Mouse (Mus musculus) v-Abl transformed pro-B cells (cell line): ENCODE data around the gene Erp29.
"Not testable (repeated sequence)": the region's sequence is repeated elsewhere in the genome, so short reads cannot be mapped to it uniquely, and the experiment has no call there.

ENCODE experiments used
- in situ Hi-C, 2 experiments: fragments of 400-800 bp; cut with MboI; formaldehyde crosslinking; loops; one replicate each; pipeline ENCODE4 v1.15.1; 2025; ENCODE audit not compliant: unreplicated experiment in 2 of 2

The Erp29 gene

GRCm38 (mm10) chr5:121452026-121452869 is at the start of gene Erp29:
Gene Erp29 (minus strand): TSS chr5:121452506.
- in situ Hi-C loops = loop anchor here in 1 of 2 experiments (5.0 kb wide), 1 partner anchor 155 kb away; no protein-coding TSS in a partner anchor

GRCm38 (mm10) chr5:121501424-121501996 is 49.2 kb upstream of the Erp29 start:
- in situ Hi-C loops = not testable (repeated sequence)

GRCm38 (mm10) chr5:121500719-121501118 is 48.4 kb upstream of the Erp29 start:
- in situ Hi-C loops = no loop called here

GRCm38 (mm10) chr5:121493305-121493704 is 41.0 kb upstream of the Erp29 start:
- in situ Hi-C loops = loop anchor here in 1 of 2 experiments (25.0 kb wide), 1 partner anchor 569 kb away; the partner anchor contains the start of gene Cux2

- in situ Hi-C loops = loop anchor here in 1 of 2 experiments (25.0 kb wide), 1 partner anchor 578 kb away; the partner anchor contains the start of gene Cux2
These were observed 32.5 kb upstream of the Erp29 start for GRCm38 (mm10) chr5:121484801-121485200.

GRCm38 (mm10) chr5:121477680-121478079 is 25.4 kb upstream of the Erp29 start:
- in situ Hi-C loops = loop anchor here (5.0 to 25.0 kb wide), 3 partner anchors 35 to 585 kb away; partner anchors contain the start of genes Cux2 (in 1 of the 2) and Rpl6 (in 1 of the 2)

GRCm38 (mm10) chr5:121476040-121476439 is 23.7 kb upstream of the Erp29 start:
- in situ Hi-C loops = loop anchor here (5.0 to 25.0 kb wide), 3 partner anchors 34 to 586 kb away; partner anchors contain the start of genes Cux2 (in 1 of the 2) and Rpl6 (in 1 of the 2)

- in situ Hi-C loops = loop anchor here (5.0 to 25.0 kb wide), 3 partner anchors 32 to 588 kb away; partner anchors contain the start of genes Cux2 (in 1 of the 2) and Rpl6 (in 1 of the 2)
These were observed 22.3 kb upstream of the Erp29 start for GRCm38 (mm10) chr5:121474610-121475009.

GRCm38 (mm10) chr5:121472411-121472810 is 20.1 kb upstream of the Erp29 start:
- in situ Hi-C loops = loop anchor here in 1 of 2 experiments (10.0 kb wide), 1 partner anchor 268 kb away; the partner anchor contains the start of gene Rpl6

GRCm38 (mm10) chr5:121469566-121469965 is 17.3 kb upstream of the Erp29 start:
- in situ Hi-C loops = no loop called here

GRCm38 (mm10) chr5:121463601-121464250 is 11.4 kb upstream of the Erp29 start:
- in situ Hi-C loops = no loop called here

GRCm38 (mm10) chr5:121462967-121463366 is 10.7 kb upstream of the Erp29 start:
- in situ Hi-C loops = no loop called here

GRCm38 (mm10) chr5:121462171-121462502 is 9.8 kb upstream of the Erp29 start:
- in situ Hi-C loops = no loop called here

- in situ Hi-C loops = no loop called here
These were observed 9.2 kb upstream of the Erp29 start for GRCm38 (mm10) chr5:121461339-121462170.

- in situ Hi-C loops = no loop called here
These were observed 3.4 kb upstream of the Erp29 start for GRCm38 (mm10) chr5:121455510-121456265.

- in situ Hi-C loops = loop anchor here in 1 of 2 experiments (5.0 kb wide), 1 partner anchor 153 kb away; no protein-coding TSS in a partner anchor
These were observed 2.1 kb upstream of the Erp29 start for GRCm38 (mm10) chr5:121454503-121454782.

GRCm38 (mm10) chr5:121453743-121454502 is 1.6 kb upstream of the Erp29 start:
- in situ Hi-C loops = loop anchor here in 1 of 2 experiments (5.0 kb wide), 1 partner anchor 153 kb away; no protein-coding TSS in a partner anchor

- in situ Hi-C loops = loop anchor here in 1 of 2 experiments (5.0 kb wide), 1 partner anchor 154 kb away; no protein-coding TSS in a partner anchor
These were observed 600 bp upstream of the Erp29 start for GRCm38 (mm10) chr5:121452906-121453305.
